In the genomic region with DNA sequence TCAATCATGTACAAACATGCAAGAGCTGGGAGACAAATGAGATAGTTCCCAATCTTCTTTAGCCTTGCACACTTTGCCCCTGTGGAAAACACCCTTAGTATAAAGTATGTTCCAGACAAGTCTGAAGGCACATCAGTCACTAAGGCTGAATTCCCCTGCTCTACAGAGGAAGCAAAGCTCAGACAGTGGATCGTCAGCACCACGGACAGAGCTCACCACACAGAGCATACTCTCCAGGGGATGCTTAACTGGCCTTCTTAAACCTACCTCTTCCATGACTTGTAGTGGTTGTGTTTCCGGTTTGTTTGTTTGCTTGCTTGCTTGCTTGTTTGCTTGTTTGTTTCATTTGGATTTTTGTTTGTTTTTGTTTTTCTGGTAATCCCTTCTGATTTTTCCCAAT, we compare ENCODE assay signal across 11 mouse cellular contexts. TPM values are rescaled to one million over a fixed set of nuclear protein-coding genes. Genes with fewer than 3 reads are reported as not detected.
DNase-seq lines count a peak whose midpoint lies in the region; ATAC-seq lines count a peak whose summit lies in the region.
"Had no signal": no experiment of that assay in that cellular context is flagged by ENCODE, and none has a peak within 500 bp of the region (broad histone marks: within the 10 kb centered on the region; RNA-seq: fewer than 3 reads in every experiment).

No protein-coding gene starts in this region.

- H3K36me3 ChIP-seq in hindbrain, embryonic 11.5 days (ENCODE audit: control insufficient read depth, insufficient read depth, low read length) = no peaks in the 10 kb centered on the region
- no peaks in the 10 kb centered on the region for H3K36me3 ChIP-seq in hindbrain, embryonic 13.5 days
- no peaks in the 10 kb centered on the region for H3K36me3 ChIP-seq in kidney, embryonic 16.5 days (ENCODE audit: insufficient read depth, low read length)
- no peaks in the 10 kb centered on the region for H3K36me3 ChIP-seq in heart, embryonic 11.5 days (ENCODE audit: control insufficient read depth, insufficient read depth, low read length)
- H3K36me3 ChIP-seq: embryonic facial prominence, embryonic 12.5 days; heart, embryonic 10.5 days had no signal

- DNase-seq in hindbrain, embryonic 11.5 days (ENCODE audit: low spot score) = peak; percentile 54
- peak; percentile 72 for DNase-seq in 3T3-L1 (ENCODE audit: low read depth, low spot score)
- DNase-seq in adrenal gland, adult (ENCODE audit: inconsistent age in 2 of 2, low spot score in 1 of 2) = peak; percentile 52 to 79
- DNase-seq in natural killer cell, adult 2 months (ENCODE audit: low spot score in 2 of 2) = no peak
- no peak for DNase-seq in layer of hippocampus, adult 8-10 months (ENCODE audit: low spot score in 2 of 2)
- DNase-seq: lung, adult 2 months had no signal

- no peak overlapping the region for H3K4me3 ChIP-seq in hindbrain, embryonic 11.5 days (ENCODE audit: low read depth, low read length)
- no peak overlapping the region for H3K4me3 ChIP-seq in hindbrain, embryonic 13.5 days
- H3K4me3 ChIP-seq in kidney, embryonic 16.5 days (ENCODE audit: low read length) = no peak overlapping the region
- H3K4me3 ChIP-seq in heart, embryonic 11.5 days (ENCODE audit: low read depth, low read length) = no peak overlapping the region
- H3K4me3 ChIP-seq: embryonic facial prominence, embryonic 12.5 days; heart, embryonic 10.5 days had no signal

- ATAC-seq in hindbrain, embryonic 11.5 days (ENCODE audit: low FRiP score) = no peak
- no peak for ATAC-seq in hindbrain, embryonic 13.5 days (ENCODE audit: low FRiP score)
- ATAC-seq in kidney, embryonic 16.5 days (ENCODE audit: low FRiP score, low TSS enrichment) = peak; percentile 88; the same call in 1 of the 2 replicates
- ATAC-seq in heart, embryonic 11.5 days (replicated peaks; ENCODE audit: insufficient number of reproducible peaks, low FRiP score, low TSS enrichment) = no peak

- H3K4me2 ChIP-seq in hindbrain, embryonic 11.5 days (replicated peaks; ENCODE audit: low read depth, low read length) = no peak overlapping the region
- no peak overlapping the region for H3K4me2 ChIP-seq in hindbrain, embryonic 13.5 days
- H3K4me2 ChIP-seq in kidney, embryonic 16.5 days (replicated peaks; ENCODE audit: low read depth, low read length) = no peak overlapping the region
- no peak overlapping the region for H3K4me2 ChIP-seq in heart, embryonic 11.5 days
- H3K4me2 ChIP-seq: embryonic facial prominence, embryonic 12.5 days had no signal

- WGBS in hindbrain, embryonic 11.5 days = 21% methylated on average over 3 of the region's 3 CpGs
- 18% methylated on average over 3 of the region's 3 CpGs for WGBS in hindbrain, embryonic 13.5 days
- WGBS in kidney, embryonic 16.5 days = 5% methylated on average over 3 of the region's 3 CpGs
- 11% methylated on average over 3 of the region's 3 CpGs for WGBS in heart, embryonic 11.5 days (ENCODE audit: insufficient replicate concordance)

- H3K27ac ChIP-seq in hindbrain, embryonic 11.5 days (ENCODE audit: low read depth, low read length) = no peak overlapping the region
- no peak overlapping the region for H3K27ac ChIP-seq in hindbrain, embryonic 13.5 days
- no peak overlapping the region for H3K27ac ChIP-seq in kidney, embryonic 16.5 days (ENCODE audit: low read length)
- no peak overlapping the region for H3K27ac ChIP-seq in heart, embryonic 11.5 days (ENCODE audit: low read depth, low read length)
- H3K27ac ChIP-seq: embryonic facial prominence, embryonic 12.5 days; heart, embryonic 10.5 days had no signal

- H3K9me3 ChIP-seq in hindbrain, embryonic 11.5 days (ENCODE audit: control insufficient read depth, low read length) = no peaks in the 10 kb centered on the region
- H3K9me3 ChIP-seq in hindbrain, embryonic 13.5 days = no peaks in the 10 kb centered on the region
- no peaks in the 10 kb centered on the region for H3K9me3 ChIP-seq in kidney, embryonic 16.5 days (ENCODE audit: low read length)
- H3K9me3 ChIP-seq in heart, embryonic 11.5 days (replicated peaks; ENCODE audit: control insufficient read depth, low read length) = no peaks in the 10 kb centered on the region
- H3K9me3 ChIP-seq: embryonic facial prominence, embryonic 12.5 days; heart, embryonic 10.5 days had no signal

- no peaks in the 10 kb centered on the region for H3K4me1 ChIP-seq in hindbrain, embryonic 11.5 days (replicated peaks; ENCODE audit: control insufficient read depth, insufficient read depth, low read length)
- no peaks in the 10 kb centered on the region for H3K4me1 ChIP-seq in hindbrain, embryonic 13.5 days (replicated peaks)
- no peaks in the 10 kb centered on the region for H3K4me1 ChIP-seq in kidney, embryonic 16.5 days (ENCODE audit: insufficient read depth, low read length)
- no peaks in the 10 kb centered on the region for H3K4me1 ChIP-seq in heart, embryonic 11.5 days (ENCODE audit: control insufficient read depth, insufficient read depth, low read length)
- H3K4me1 ChIP-seq: embryonic facial prominence, embryonic 12.5 days; heart, embryonic 10.5 days had no signal

- H3K9ac ChIP-seq in hindbrain, embryonic 11.5 days (ENCODE audit: low read depth, low read length) = no peak overlapping the region
- no peak overlapping the region for H3K9ac ChIP-seq in hindbrain, embryonic 13.5 days
- no peak overlapping the region for H3K9ac ChIP-seq in kidney, embryonic 16.5 days (replicated peaks; ENCODE audit: low read length)
- no peak overlapping the region for H3K9ac ChIP-seq in heart, embryonic 11.5 days (ENCODE audit: low read depth, low read length)
- H3K9ac ChIP-seq: embryonic facial prominence, embryonic 12.5 days had no signal

- no peaks in the 10 kb centered on the region for H3K27me3 ChIP-seq in hindbrain, embryonic 11.5 days (ENCODE audit: control insufficient read depth, insufficient read depth, low read length)
- H3K27me3 ChIP-seq in hindbrain, embryonic 13.5 days = no peaks in the 10 kb centered on the region
- H3K27me3 ChIP-seq in kidney, embryonic 16.5 days (ENCODE audit: insufficient read depth, low read length) = no peaks in the 10 kb centered on the region
- H3K27me3 ChIP-seq in heart, embryonic 11.5 days (ENCODE audit: control insufficient read depth, insufficient read depth, low read length) = no peaks in the 10 kb centered on the region
- H3K27me3 ChIP-seq: embryonic facial prominence, embryonic 12.5 days had no signal

RNA-seq across cellular contexts. Expression of a gene that starts 9.5 kb away (rescaled TPM):
- 4.5 and 5.3 TPM in 2 replicates for polyA plus RNA-seq in hindbrain, embryonic 11.5 days (2014; fragmentation: Nextera tagmentation; extraction: Ambion mirVana)
- 16.9 and 19.0 TPM in 2 replicates for polyA plus RNA-seq in hindbrain, embryonic 13.5 days (2015; fragmentation: Nextera tagmentation; extraction: Ambion mirVana)
- polyA plus RNA-seq in kidney, embryonic 16.5 days (2015; fragmentation: Nextera tagmentation; extraction: Ambion mirVana) = 1.7 and 2.5 TPM in 2 replicates
- total RNA-seq in layer of hippocampus, adult 8-10 months (2022) = 100 to 1,000 TPM; 156 to 176 (median 170) TPM
- polyA plus RNA-seq in heart, embryonic 11.5 days (2014; fragmentation: Nextera tagmentation; extraction: Ambion mirVana) = 0.07 and 0.09 TPM in 2 replicates

Comparison
In these comparisons a context has a peak if more than half of its experiments do, and no peak if none do; other contexts are left out.
1. DNase-seq: peak in hindbrain, embryonic 11.5 days (single experiment), 3T3-L1 (single experiment) and adrenal gland, adult (2 of 2); none in natural killer cell, adult 2 months (0 of 2) and layer of hippocampus, adult 8-10 months (0 of 2).